Mouse (Mus musculus): Measurements from ENCODE around the gene Tcf3.

DNA sequence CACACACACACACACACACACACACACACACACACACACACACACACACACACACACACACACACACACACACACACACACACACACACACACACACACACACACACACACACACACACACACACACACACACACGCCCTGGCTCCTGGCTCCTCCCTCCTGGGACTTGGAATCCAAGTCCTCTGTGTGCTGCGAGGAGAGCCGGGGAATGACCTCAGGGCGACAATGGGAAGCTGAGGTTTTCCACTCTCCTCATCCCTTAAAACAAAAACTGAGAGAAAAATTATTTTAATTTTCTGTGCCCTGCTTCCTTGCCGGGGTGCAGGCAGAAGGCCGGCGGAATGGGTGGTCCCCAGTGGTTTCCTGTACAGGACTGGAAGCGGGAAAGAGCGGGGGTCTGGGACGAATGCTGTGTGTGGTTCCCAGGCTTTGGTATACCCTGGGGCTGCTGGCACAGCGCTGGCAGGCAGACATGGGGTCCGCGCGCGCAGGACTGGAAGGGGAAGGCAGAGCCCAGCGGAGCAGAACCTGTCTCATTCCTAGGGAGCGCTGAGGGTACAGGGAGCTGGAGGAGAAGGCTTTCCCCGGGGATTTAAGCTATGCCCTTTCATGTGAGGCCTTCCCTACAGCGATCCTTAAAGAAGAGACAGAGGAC, 31.1 kb upstream of the Tcf3 start:
- no peak for TF ChIP-seq POLR2A (IDR thresholded peaks at IDR 0.05; ENCODE audit: control insufficient read depth in 1 of 2, insufficient read depth in 1 of 2, low read depth in 1 of 2, low read length in 2 of 2, poor library complexity in 1 of 2)
- no peak for TF ChIP-seq CTCF (IDR thresholded peaks at IDR 0.05 in 2 of 3, conservative IDR thresholded peaks at IDR 0.05 in 1 of 3; ENCODE audit: control insufficient read depth in 1 of 3, insufficient read depth in 1 of 3, low read depth in 2 of 3, low read length in 3 of 3, poor library complexity in 1 of 3, severe bottlenecking in 1 of 3)
- TF ChIP-seq CHD2 (IDR thresholded peaks at IDR 0.05; ENCODE audit: low read length) = no peak
- no peak for TF ChIP-seq USF1 (IDR thresholded peaks at IDR 0.05; ENCODE audit: low read depth, low read length)
- no peak for TF ChIP-seq POLR2AphosphoS2 (IDR thresholded peaks at IDR 0.05; ENCODE audit: low read length)
- no peak for TF ChIP-seq TAL1 (IDR thresholded peaks at IDR 0.05; ENCODE audit: low read length)
- TF ChIP-seq HCFC1 (IDR thresholded peaks at IDR 0.05; ENCODE audit: low read depth, low read length) = no peak
- no peak for TF ChIP-seq EP300 (IDR thresholded peaks at IDR 0.05; ENCODE audit: low read depth in 1 of 2, low read length in 2 of 2)
- no peak for TF ChIP-seq MAFK (IDR thresholded peaks at IDR 0.05; ENCODE audit: borderline replicate concordance, low read depth, low read length)
